Mouse (Mus musculus) ovary, postnatal 14 days (tissue): ENCODE measurements around the gene Gm20696.

Experiments used
- DNase-seq: peaks from one replicate; pipeline ENCODE4 v3.0.0; 2022; ENCODE audit warnings: low spot score

The Gm20696 gene

DNA sequence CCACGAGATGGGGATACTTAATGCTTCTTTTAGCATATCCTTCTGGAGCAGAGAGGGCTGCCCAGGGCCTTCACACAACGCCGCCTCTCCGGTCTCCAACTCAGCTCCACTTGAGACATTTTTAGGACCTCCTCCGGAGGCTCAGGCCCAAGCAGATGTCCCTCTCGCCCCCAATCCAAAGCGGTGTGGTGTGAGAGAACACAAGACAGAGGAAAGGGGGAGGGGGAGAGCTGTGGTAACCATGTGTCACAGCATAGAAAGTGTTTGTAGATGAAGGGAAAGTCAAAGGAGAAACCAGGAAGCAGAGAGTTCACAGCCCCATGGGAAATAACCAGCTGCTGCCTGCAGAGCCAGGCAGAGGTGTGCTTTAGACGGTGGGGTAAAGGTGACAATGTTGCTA is 99.7 kb downstream of the Gm20696 start:
- no peak for DNase-seq

DNA sequence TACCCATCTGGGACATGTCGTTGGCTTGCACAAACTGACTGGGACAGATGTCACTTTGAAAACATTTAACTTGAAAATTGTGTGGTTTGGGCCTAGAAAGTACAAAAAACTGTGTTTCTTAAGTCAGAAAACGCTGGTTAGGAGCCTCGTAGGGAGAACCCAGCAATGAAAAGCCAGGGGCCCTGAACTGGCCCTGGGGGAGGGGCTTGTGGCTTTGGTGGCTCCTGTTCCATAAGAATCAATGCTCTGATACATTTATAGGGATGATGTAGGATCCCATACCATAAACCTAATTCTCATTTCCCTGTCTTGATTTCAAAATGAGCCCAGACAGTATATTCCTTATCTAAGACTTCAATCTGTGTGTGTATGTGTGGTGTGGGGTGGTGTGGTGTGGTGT is 101.8 kb downstream of the Gm20696 start:
- DNase-seq = no peak

DNA sequence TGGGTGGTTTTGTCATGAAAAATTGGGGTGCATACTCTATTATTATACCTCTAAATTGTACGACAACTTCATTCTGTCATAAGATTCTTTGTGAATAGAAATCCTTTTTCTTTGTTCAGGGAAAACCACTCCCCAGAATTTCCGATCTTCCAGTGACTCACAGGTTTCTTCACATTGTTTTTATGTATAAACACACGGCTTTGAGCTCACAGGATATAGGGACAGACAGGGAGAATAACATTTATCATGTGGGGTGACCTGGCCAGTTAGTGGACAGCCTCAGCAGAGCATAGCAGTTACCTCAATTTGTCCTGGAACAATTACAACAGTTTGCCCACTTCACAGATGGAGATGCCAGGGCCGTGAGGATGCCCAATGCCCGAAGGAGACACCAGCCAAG is 109.6 kb downstream of the Gm20696 start:
- no peak for DNase-seq

DNA sequence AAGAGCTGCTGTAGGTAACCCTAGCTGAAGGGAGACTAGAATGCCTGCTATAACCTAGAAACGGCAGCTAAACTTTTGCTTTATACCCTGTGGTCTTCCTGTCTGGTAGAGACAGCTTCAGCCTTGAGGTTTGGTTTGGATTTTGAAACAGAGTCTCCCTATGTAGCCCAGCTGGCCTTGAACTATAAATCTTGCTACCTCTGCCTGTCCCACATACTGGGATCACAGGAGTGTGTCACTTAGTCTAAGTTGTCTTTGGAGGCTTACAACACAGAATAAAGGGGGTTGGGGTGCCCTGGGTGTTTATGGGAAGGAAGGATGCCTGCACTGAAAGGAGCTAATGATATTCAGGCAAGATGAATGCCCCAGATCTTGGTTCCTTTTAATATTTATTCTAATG is 113.8 kb downstream of the Gm20696 start:
- no peak for DNase-seq

DNA sequence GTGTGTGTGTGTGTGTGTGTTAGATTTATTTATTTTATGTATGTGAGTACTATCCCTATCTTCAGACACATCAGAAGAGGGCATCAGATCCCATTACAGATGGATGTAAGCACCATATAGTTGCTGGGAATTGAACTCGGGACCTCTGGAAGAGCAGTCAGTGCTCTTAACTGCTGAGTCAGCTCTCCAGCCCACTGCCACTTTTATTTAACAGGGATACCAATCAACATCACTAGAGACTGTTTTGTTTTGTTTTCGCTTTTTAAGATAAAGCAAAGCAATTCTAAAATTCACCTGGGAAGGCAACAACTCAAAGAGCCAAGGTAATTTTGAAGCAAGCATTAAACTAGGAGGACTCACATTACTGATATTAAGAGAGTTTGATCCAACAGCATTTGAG is 120.2 kb downstream of the Gm20696 start:
- DNase-seq = no peak

DNA sequence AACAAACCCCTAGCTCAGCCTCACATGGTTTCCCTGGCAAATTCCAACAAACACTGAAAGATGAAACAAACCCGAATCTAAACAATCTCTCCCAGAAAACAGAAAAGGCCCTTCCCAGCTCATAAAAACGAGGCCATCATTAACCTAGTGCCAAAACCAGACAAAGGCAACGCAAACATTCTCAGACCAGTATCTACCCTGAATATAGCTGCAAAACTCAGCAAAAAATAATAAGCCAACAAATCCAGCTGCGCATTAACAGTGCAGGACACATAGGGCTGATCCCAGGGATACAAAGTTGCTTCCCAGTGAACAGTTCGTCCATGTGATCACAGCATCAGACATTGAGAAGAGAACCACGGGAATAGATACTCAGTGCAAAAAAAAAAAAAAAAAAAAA is 121.2 kb downstream of the Gm20696 start:
- DNase-seq = no peak

DNA sequence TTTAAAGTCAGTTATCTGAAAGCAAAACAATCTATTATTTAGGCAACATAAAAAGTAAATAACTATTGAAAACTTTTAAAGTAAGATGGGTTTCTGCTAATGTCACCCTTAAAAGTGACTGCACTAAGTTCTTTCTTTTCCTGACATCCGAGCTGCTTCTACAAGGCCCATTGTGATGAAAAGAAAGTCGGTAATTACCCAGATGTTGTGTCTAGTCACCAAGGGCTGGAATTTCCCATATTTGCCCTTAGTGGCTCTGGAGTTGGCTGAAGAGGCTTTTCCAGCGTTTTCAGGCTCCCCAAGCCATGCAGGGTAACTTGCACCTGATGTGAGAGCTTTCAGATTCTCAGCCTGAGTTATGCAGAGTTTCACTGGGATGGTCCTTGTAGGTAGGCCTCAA is 125.5 kb downstream of the Gm20696 start:
- no peak for DNase-seq

DNA sequence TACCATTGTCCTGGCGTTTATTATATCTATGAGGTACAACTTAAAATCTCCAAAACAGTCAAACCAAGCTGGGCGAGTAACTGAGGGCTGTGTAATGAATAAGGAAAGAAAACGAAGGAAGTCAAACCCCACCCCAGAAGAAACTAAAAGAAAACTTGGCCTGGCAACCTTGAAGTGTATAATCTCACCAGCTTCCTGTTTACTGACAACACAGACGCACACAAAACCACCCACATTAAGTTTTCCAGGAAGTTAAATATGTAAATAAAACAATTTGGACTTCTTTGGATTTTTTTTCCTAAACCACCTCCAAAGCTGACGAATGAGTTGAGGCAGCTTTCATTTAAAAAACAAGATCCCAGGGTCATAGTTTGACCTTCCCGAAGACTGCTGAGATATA is 125.9 kb downstream of the Gm20696 start:
- no peak for DNase-seq

DNA sequence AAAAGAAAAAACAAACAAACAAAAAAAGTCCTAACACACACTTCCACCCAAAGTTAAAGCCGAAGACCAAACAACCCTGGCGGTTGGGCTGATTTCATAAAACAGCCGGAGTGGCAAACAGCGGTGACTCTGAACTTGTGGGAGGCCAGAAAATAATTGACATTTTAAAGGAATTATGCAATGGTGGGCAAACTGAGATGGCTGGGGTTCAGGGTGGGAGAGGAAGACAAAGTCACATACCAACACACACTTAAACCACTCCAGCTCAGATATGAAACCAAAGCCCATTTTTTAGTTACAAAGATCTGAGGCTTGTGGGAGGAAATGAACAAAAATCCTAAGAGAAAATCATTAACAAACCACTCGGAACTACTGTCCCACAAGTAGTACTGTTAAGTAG is 126.5 kb downstream of the Gm20696 start:
- DNase-seq = no peak

DNA sequence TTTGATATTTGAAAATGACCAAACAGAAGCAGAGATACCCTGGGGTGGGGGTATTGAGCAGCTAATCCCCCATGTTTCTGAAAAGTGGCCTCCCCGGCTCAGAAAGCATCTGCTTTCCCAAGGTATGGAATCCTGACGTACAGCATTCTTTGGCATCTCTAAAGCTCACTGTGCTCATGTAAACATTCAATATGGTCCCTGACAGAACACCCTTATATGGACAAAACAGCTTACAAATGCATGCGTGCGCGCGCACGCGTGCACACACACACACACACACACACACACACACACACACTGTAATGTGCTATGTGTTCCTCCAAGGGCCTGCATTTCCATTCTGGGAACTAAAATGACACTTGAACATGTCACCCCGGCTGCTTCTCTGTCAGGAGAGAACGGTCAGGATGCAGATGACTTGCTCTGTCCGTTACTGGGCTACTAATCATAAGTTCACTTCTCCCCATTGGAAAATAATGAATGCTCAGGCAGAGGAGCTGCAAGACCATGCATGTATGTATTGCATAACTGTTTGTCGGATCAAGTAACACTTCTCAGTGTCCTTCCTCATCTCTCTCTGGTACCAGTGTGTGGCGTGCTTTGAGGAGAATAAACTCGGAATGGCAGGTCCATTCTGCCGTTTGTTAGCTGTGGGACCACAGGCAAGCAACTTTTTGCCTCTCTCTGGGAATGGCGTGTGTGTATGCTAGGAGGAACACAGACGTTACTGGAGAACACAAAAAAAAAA is 128.2 kb downstream of the Gm20696 start:
- no peak for DNase-seq

DNA sequence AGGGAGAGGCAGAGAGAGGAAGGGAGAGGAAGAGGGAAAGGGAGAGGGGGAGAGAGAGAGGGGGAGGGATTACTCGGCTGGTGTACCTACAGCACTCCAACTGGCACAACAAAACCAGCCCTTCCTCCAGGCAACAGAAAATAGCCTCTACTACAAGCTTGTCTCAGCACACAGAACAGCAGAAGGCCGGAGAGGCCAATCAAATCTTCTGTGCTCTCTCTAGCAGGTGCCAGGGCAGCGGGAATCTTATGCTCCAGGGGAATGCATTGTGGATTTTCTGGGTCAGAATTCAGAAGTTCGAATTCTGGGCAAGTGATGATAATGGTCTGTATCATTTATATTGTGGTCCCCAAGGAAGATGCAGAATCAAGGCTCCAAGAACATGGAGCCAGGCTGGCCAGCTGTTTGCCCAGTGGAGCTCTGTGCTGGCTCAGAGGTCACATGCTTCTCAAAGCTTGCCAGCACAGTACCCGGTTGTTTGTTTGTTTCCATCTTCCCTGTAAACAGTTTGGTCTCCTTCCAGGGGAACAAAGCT is 132.3 kb downstream of the Gm20696 start:
- DNase-seq = no peak

DNA sequence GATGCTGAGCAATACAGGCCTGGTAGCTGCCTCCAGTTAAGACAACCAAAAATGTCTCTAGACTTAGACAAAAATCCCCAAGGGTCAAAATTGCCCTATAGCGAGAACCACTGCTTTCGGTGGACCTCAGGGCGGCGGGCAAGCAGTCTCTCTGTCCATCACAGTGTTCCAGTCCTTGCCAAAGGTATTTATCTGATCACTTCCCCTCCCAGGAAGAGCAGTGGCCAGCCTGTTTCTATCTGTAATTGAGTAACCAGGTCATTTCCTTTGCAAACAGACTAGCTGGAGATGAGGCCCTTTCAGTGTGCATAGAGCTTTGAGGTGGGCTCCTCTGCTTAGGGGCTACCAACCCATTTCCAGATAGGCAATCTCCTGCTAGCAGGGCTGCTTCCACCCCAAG is 134.1 kb downstream of the Gm20696 start:
- no peak for DNase-seq

DNA sequence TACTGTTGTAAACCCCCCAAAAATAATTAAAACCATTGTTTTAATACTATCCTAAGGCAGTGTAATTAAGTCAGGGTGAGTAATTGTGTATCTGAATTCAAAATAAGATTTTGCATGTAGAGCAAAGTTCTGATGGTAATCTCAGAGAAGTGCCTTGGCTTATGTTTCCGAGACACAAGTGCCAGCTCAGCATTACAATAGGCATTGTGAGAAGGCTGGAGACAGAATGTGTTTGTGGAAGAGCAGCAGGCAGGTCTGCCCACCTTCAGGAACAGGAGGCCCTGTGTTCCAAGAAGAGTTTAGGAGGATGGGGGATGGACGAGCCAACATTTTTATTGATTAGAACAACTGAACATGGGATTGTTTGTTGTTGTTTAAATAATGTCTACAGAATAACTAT is 137.6 kb downstream of the Gm20696 start:
- no peak for DNase-seq

DNA sequence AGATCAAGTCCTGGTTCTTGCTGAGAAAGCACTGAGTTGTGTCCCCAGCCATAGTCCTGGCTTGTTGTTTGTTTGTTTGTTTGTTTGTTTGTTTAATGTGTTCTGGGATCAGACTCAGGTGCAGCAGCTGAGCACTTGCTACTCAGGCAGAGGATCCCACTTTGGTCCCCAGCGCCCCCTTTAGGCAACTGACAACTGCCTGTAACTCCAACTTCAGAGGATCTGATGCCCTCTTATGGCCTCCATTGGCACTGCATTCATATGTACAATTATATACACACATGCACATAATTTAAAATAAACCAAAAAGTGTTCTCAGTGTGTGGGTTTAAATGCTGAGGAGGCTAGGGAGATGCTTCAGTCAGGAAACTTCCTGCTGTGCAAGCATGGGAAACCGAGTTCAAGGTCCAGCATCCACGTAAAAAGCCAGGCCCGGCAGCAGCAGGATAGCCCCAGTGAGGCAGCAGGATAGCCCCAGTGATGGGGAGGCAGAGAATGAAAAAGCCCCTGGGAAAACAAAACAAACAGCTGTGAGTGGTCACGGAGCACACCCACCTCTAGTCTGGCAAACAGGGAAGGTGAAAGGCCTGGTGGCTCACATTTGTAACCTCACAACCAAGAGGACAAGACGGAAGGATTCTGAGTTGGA is 139.0 kb downstream of the Gm20696 start:
- no peak for DNase-seq

DNA sequence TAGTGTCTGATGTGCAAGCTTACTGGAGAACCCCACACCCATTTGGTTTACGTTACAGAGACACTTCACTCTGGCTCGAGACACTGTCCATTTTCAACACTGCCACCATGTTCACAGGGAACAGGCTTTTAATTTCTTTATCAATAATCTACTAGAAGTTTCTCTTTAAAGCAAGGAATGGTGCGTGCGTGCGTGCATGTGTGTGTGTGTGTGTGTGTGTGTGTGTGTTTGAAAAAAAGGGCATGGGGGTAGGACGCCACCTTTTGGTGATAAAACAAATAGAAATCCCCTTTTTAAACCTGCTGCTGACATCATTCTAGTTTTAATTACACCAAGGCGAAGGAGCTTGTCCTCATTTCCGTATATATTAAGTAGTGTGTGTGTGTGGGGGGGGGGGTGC is 141.2 kb downstream of the Gm20696 start:
- no peak for DNase-seq

DNA sequence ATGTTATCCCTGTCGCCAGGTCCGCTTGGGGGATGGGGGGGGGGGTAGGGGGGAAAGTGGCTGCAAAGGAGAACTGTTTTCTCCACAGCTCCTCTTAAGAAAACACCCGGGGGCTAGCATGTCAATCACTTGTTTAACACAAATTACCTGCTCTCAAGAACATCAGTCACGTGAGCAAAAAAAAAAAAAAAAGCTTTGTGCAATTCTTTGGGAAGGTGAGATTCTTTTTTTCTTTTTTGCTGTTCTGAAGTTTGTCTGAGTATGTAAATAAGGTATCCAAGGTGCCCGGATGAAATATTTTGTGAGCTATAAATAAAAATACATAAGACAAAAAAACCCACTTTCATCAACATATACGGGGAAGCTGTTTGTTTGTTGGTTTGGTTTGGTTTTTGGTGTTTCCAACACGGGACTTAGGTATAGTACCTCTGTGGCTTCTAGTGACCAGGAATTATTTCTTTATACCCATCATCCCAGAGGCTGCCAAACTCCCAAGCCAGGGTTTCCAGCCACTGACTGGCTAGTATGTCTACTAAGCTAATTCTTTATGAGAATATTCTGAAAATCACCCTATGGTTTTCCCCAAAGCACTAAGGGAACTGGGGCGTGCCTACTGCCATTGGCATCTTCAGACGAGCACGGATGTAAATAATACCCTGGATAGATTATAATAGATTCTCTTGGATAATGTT is 142.8 kb downstream of the Gm20696 start:
- no peak for DNase-seq

DNA sequence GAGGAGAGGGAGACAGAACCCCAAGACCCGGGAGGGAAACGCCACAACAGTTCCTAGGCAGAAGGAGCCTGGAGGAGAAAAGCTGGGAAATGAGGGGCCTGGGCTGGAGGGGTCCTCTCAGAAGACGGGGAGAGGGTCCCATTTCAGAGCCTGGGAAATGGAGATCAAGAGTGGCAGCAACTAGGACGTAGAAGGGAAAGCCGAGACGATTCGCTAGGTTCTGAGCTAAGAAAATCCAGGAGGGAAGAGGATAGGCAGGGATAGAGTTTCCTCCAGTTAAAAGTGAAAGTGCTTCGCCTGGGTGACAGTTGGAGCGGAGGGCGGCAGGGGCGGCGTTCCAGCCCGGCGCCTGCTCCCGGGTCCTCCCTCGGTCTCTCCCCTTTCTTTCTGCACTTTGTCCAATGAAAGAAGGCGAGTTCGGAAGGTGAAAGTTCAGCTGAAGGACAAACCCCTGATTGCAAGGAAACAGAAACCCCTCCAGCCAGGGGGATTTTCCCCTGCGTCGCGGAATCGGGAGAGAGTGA is 143.4 kb downstream of the Gm20696 start:
- peak; percentile 67 for DNase-seq

DNA sequence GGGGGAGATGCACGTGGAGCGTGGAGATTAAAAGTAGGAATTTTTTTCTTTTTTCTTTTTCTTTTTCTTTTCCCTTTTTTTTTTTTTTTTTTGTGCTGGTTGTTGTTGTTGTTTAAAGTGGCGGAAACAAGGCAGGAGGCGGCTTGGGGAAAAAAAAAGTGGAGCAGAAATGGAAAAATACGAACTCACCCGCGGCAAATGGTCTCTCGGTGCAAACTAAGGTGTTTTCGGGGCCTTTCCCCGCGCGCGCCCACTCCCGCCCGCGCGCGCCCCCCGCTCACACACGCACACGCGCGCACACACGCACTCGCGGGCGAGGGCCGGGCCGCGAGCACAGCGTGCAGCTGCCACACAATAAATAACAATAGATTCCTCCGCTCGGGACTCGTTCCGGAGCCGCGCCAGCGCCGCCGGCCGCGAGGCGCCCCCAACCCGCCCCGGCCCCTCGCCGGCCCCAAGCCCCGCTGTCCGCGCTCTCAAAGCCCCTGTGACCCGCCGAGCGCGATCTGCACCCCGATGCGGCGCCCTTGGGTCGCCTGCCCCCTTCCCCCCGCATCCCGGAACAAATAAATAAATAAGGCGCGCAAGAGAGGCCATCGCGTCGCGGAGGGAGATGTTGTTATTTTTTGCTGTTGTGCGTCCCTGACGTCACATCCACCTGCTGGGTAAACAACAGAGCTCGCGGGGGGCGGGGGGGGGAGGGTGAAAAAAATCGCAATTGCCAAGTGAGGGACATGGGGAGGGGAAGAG is 144.1 kb downstream of the Gm20696 start, which contains the start of gene Foxp1:
Gene Foxp1 (minus strand): TSS at position 363 of the 750 bp plus-strand sequence.
- peak; percentile 59 for DNase-seq

DNA sequence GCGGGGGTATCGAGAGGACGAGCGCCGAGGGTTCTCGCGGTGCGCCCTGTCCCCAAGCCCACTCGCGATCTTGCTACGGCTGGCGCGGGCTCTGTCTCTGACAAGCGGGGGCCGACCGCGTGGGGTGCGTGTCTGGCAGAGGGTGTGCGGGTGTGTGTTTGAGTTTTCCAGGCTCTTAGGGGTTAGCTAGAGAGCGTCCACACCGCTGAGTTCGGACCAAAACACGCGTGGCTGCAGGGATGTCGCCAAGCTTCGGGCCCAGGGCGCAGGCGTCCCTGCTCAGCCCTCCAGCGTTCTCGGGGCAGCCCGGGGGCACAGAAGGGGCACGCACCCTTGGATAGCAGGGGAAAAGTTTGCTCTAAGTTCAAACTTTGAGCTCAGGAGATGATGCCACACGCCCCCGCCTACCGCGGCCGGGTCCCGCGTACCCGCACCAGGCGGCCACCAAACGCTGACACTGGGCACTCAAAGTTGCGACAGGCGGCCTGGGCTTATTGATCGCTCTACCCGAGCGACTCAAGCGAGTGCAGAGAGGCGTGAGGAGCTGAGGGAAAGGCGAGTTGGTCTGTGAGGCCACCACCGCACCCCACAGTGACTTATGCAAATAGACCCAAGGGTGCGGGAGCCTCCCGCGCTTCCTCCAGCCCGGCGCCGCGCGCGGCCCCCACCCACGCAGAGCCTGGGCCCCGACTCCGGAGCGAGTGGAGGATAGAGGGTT is 144.8 kb downstream of the Gm20696 start:
- peak; percentile 21 for DNase-seq

DNA sequence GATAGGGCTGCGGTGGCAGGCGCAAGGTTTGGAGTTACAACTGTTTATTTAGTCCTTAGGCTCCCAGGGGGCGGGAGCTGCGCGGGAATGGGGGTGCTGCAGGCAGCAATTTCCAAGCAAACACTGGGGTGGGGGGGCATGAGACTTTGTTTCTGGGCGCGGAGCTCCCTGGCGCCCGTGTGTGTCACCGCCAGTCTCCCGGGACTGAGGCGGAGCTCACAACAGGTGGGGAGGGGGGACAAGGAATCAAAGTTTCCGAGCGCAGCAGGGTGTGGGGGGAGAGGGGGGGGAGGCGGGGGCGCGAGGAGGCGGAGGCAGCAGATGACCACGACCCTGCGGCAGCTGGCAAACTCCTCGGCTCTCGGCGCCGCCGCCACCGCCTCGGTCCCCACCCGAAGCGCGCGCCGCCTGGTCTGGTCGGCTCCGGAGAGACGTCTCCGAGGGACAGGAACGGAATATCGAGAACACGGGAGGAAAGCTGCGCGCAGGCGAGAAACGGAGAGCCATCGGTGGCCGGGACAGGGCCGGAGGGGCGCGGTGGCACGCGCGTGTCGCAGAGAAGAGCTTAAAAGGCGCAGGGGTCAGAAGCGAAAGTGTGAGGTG is 145.5 kb downstream of the Gm20696 start:
- peak; percentile 46 for DNase-seq

DNA sequence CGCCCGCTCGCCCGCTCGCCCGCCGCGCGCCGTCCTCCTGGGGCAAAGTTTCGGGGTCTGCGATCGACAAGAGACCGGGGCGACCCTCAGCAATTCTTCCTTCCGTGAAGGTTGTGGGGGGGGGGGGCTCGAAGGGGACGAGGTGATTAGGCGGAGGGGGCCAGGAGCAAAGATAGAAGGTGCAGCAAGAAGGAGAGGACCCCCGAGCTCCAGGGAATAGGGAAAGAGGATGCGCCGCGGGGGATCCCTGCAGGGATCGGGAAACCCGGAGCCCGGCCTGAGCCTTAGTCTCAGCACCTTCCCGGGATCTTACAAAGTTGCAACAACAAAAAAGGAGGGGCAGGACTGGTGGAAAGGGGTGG is 145.9 kb downstream of the Gm20696 start:
- DNase-seq = peak; percentile 39
